Mouse (Mus musculus) midbrain, postnatal 0 days (tissue): ENCODE measurements around the gene 1810013L24Rik. TPM values are rescaled to one million over a fixed set of nuclear protein-coding genes. Genes with fewer than 3 reads are reported as not detected.
A peak's percentile ranks its signal among the peaks of the same experiment; 100 is the strongest.

Experiments used
- ATAC-seq: fragments of 200-750 bp; cut with Nextera tagmentation; 2 replicates; pipeline ENCODE4 v1.8.0; 2017; ENCODE audit warnings: moderate number of reproducible peaks, mild to moderate bottlenecking, moderate TSS enrichment, moderate library complexity; ENCODE audit not compliant: low FRiP score
- DNase-seq: peaks from one replicate; pipeline ENCODE4 v3.0.0-alpha.2; 2015; ENCODE audit warnings: low spot score
- H3K27ac ChIP-seq: fragments of 300-500 bp; sonication (generic); 2 replicates; pipeline ENCODE4 v1.5.1; 2014; ENCODE audit warnings: low read depth, mild to moderate bottlenecking, low read length, mixed read lengths
- H3K27me3 ChIP-seq: fragments of 300-500 bp; sonication (generic); 2 replicates; pipeline ENCODE4 v1.6.1; 2014; ENCODE audit warnings: low read length, control low read depth, mixed read lengths; ENCODE audit not compliant: insufficient read depth
- H3K36me3 ChIP-seq: fragments of 300-500 bp; sonication (generic); 2 replicates; pipeline ENCODE4 v1.6.1; 2014; ENCODE audit warnings: low read length, control low read depth, mixed read lengths; ENCODE audit not compliant: insufficient read depth
- H3K4me1 ChIP-seq: fragments of 300-500 bp; sonication (generic); 2 replicates; pipeline ENCODE4 v1.6.1; 2014; ENCODE audit warnings: mild to moderate bottlenecking, control low read depth, antibody characterized with exemption, low read length, mixed read lengths; ENCODE audit not compliant: insufficient read depth
- H3K4me2 ChIP-seq: fragments of 300-500 bp; sonication (generic); 2 replicates; pipeline ENCODE4 v1.6.1; 2014; ENCODE audit warnings: low read depth, mild to moderate bottlenecking, low read length, mixed read lengths; ENCODE audit not compliant: poor library complexity, severe bottlenecking
- H3K4me3 ChIP-seq: fragments of 300-500 bp; sonication (generic); 2 replicates; pipeline ENCODE4 v1.5.1; 2014; ENCODE audit warnings: low read depth, mild to moderate bottlenecking, low read length, moderate library complexity
- H3K9ac ChIP-seq: fragments of 300-500 bp; sonication (generic); replicated peaks from 2 replicates; pipeline ENCODE4 v1.6.1; 2014; ENCODE audit warnings: mild to moderate bottlenecking, low read length, moderate library complexity, mixed read lengths; ENCODE audit not compliant: poor library complexity, severe bottlenecking
- H3K9me3 ChIP-seq: fragments of 300-500 bp; sonication (generic); 2 replicates; pipeline ENCODE4 v1.6.1; 2016; ENCODE audit warnings: low read length, control low read depth
- CTCF ChIP-seq: IDR thresholded peaks from 2 replicates; pipeline ENCODE4 v1.5.1; 2016; ENCODE audit warnings: antibody characterized with exemption, mild to moderate bottlenecking
- WGBS: fragments of 180-500 bp; shearing (Covaris S2); extraction: QIAGEN DNeasy Blood & Tissue Kit; methylation state at CpG from one replicate; pipeline ENCODE4 v1.1.7; 2014; 5-methylcytosine and 5-hydroxymethylcytosine counted together
- polyA plus RNA-seq: library from polyadenylated mRNA; unstranded; fragments of >200 nt; fragmentation: Nextera tagmentation; extraction: Ambion mirVana; gene quantifications from 2 replicates; pipeline ENCODE4 v1.2.1, GENCODE M21; 2015
- total RNA-seq: library from RNA; depleted of rRNA; stranded (reverse); fragments of >200 nt; gene quantifications from 2 replicates; pipeline ENCODE4 v1.2.3, GENCODE M21; 2014

1810013L24Rik gene
- total and polyA plus RNA-seq, 2 experiments from 2014 or later: 13.6 to 64.0 TPM

DNA sequence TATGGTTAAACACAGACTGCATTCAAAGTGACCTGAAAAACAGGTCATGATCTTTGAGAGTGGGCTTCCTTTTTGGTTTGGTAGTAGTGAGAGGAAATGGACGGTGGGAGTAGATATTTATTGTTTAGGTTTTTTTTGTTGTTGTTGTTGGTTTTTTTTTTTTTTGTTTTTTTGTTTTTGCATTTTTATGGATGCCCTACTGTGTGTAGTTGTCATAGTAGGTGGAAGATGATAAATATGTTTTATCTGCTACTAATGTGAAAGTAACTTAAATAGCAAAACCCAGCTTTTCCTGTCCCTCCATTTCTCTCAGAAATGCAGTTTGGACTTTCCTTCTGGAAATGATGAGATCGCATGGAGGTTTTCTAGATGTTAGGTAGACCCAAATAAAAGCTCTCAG, 26.9 kb downstream of the 1810013L24Rik start:
- Histone ChIP-seq H3K9ac (no peak overlapping the region), H3K27ac (no peak overlapping the region), H3K4me3 (no peak overlapping the region), H3K9me3 (no peaks in the 10 kb centered on the region), H3K36me3 (peaks cover 16% of the 10 kb centered on the region; the same call in 1 of the 2 replicates), H3K4me2 (no peak overlapping the region), H3K4me1 (no peaks in the 10 kb centered on the region), H3K27me3 (no peaks in the 10 kb centered on the region)
- 93% methylated on average over 2 of the region's 2 CpGs for WGBS
- no peak for TF ChIP-seq CTCF
- DNase-seq (no peak), ATAC-seq (no peak)

DNA sequence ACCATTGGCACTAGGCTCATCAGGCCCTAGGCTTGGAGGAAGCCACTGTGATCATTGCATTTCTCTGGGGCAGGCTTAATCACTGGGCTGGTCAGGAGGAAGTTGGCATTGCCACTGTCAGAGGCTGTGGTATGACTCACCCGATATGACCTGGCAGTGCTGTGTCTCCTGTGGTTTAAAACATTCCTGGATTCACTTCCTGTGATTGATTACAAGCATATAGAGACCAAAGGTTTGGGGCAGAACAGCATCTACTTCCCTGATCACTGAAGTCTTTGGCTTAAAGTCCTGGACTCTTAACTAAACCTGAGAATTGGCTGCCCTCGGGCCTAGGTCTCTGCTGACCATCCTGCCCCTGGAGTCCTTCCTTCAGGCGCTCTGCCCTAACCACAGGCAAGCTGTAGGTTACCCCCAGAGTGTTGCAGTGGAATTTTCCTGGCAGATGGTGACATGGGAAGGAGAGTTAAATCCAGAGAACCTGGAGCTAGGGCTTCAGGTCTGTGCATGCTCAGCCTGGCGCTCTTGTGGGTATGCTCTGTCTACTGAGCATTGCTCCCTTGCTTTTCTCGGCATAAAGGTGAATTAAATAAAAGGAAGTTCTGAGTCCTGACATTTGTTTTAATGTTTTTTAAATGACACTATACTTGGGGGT, 32.6 kb downstream of the 1810013L24Rik start:
- 92% methylated on average over 5 of the region's 5 CpGs for WGBS
- Histone ChIP-seq H3K27me3 (no peaks in the 10 kb centered on the region), H3K36me3 (peaks cover 11% of the 10 kb centered on the region; the same call in 1 of the 2 replicates), H3K27ac (no peak overlapping the region), H3K9me3 (no peaks in the 10 kb centered on the region), H3K9ac (no peak overlapping the region), H3K4me2 (no peak overlapping the region), H3K4me3 (no peak overlapping the region), H3K4me1 (no peaks in the 10 kb centered on the region)
- ATAC-seq (no peak), DNase-seq (no peak)
- no peak for TF ChIP-seq CTCF

DNA sequence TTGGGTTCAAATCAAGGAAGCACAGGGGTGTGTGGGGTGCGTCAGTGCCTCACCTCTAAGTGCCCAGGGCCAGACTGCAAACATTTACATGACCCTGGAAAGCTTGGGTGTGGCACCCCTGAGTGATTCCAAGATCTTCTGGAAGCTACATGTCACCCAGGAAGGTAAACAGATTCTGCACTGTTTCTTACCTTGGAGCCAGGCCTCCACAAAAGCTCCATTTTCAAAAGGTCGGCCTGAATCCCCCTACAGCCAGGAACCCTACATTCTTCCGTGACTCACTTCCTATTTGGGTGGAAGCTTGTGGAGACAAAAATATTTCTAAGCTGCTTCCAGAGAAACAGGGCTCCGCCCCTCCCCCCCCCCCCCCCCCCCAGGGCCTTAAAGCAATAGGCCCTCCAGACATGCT, 34.3 kb downstream of the 1810013L24Rik start:
- WGBS: 71% methylated on average over 4 of the region's 4 CpGs
- Histone ChIP-seq H3K4me3 (no peak overlapping the region), H3K27me3 (no peaks in the 10 kb centered on the region), H3K9ac (no peak overlapping the region), H3K9me3 (no peaks in the 10 kb centered on the region), H3K4me2 (no peak overlapping the region), H3K27ac (no peak overlapping the region), H3K4me1 (no peaks in the 10 kb centered on the region), H3K36me3 (peaks cover 11% of the 10 kb centered on the region; the same call in 1 of the 2 replicates)
- ATAC-seq (no peak), DNase-seq (no peak)
- no peak for TF ChIP-seq CTCF

DNA sequence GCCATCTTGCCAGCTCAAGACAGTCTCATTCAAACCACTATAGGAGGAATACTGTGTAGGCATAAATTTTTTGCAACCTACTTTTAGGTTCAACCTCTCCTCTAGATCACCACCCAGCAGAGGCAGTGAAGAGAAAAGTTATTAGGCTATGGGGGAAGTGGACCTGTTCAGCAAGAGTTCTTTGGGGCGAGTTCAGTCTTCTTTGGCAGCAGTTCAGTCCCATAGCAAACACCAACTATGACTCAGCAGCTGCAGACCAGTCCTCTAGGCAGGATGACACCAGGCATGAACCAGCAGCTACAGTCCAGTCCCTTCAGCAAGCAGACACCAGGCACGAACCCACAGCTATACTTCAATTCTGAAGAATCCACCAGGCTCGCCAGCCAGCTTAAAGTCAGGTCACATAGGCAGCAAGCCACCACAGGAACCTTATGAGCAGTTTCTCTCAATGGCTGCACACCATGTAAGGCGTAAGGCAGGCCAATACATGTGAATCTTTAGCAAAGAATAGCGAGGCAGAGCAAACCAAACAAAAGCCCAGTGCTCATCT, 37.6 kb downstream of the 1810013L24Rik start:
- 89% methylated on average over 5 of the region's 5 CpGs for WGBS

DNA sequence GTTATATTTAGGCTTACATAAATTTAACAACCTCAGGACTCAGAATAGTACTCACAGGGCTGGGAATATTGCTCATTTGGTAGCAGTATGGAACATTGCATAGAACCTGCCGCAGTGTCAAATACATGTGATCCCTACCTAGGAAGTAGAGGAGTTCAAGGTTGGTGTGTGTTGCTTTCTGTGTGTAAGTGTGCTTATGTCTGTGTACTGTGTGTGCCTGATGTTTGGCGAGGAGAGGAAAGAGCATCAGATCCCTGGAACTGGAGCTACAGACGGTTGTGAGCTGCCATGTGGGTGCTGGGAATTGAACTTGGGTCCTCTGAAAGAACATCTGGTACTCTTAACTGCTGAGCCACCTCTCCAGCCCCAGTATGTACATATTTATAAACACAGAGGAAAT, 38.6 kb downstream of the 1810013L24Rik start:
- no peaks in the 10 kb centered on the region for H3K36me3 ChIP-seq
- ATAC-seq (no peak), DNase-seq (no peak)
- no peak overlapping the region for H3K4me3 ChIP-seq
- no peak overlapping the region for H3K9ac ChIP-seq
- no peak overlapping the region for H3K27ac ChIP-seq
- no peaks in the 10 kb centered on the region for H3K4me1 ChIP-seq
- no peaks in the 10 kb centered on the region for H3K27me3 ChIP-seq
- H3K4me2 ChIP-seq: no peak overlapping the region
- no peak for TF ChIP-seq CTCF
- WGBS: 99% methylated on average over 3 of the region's 3 CpGs
- H3K9me3 ChIP-seq: no peaks in the 10 kb centered on the region

More for the DNA sequence above, 37.6 kb downstream of the 1810013L24Rik start:
- no peak overlapping the region for H3K27ac ChIP-seq
- ATAC-seq: no peak
- no peak overlapping the region for H3K4me3 ChIP-seq
- DNase-seq: no peak
- no peak for TF ChIP-seq CTCF
- H3K9me3 ChIP-seq: no peaks in the 10 kb centered on the region
- H3K9ac ChIP-seq: no peak overlapping the region
- H3K36me3 ChIP-seq: no peaks in the 10 kb centered on the region
- H3K4me1 ChIP-seq: no peaks in the 10 kb centered on the region
- no peak overlapping the region for H3K4me2 ChIP-seq
- no peaks in the 10 kb centered on the region for H3K27me3 ChIP-seq

DNA sequence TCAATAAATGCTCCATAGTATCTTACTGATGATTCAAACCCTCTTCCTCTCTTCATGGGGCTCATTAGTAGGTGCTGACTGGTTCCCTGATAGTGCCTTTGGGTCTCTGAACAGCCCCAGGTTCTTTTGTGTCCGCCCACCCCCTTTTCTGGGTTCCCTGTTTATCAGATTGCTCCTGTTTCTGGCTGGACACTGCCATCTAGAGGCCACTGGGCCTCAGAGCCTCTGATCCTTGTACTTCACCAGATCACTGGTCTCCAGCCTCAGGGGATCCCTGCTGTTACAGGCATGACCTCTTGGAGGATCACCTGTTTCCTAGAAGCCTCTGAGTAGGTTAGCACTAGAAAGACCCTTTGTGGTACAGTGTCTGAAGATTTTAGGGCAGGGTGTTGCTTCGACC, 39.8 kb downstream of the 1810013L24Rik start:
- H3K4me1 ChIP-seq: no peaks in the 10 kb centered on the region
- H3K27me3 ChIP-seq: no peaks in the 10 kb centered on the region
- ATAC-seq (0 out of 2 replicates have a peak, but pooled peaks have one; percentile 44), DNase-seq (peak; percentile 80)
- H3K4me2 ChIP-seq: no peak overlapping the region
- 42% methylated on average over 2 of the region's 2 CpGs for WGBS
- no peak overlapping the region for H3K27ac ChIP-seq
- TF ChIP-seq CTCF: peak; percentile 91
- H3K36me3 ChIP-seq: no peaks in the 10 kb centered on the region
- no peak overlapping the region for H3K4me3 ChIP-seq
- H3K9ac ChIP-seq: no peak overlapping the region
- no peaks in the 10 kb centered on the region for H3K9me3 ChIP-seq
